Mouse (Mus musculus) MEL (cell line): Measurements from ENCODE around the gene Gfra4. TPM values are rescaled to one million over a fixed set of nuclear protein-coding genes. Genes with fewer than 3 reads are reported as not detected.

Experiments
- DNase-seq: peaks from one replicate; pipeline ENCODE4 v3.0.0; 2011; ENCODE audit warnings: low read depth, low spot score
- H3K27ac ChIP-seq: 2 replicates; pipeline ENCODE4 v1.5.1; 2012; ENCODE audit warnings: low read depth, mild to moderate bottlenecking, control low read depth, low read length, moderate library complexity; ENCODE audit not compliant: control insufficient read depth
- H3K27me3 ChIP-seq, 2 experiments: fragments of 150-350 bp in 1 of 2; sonication (generic) in 1 of 2; 2 replicates each; pipeline ENCODE4 v1.6.1; 2012; ENCODE audit warnings: low read length in 2 of 2, mild to moderate bottlenecking in 2 of 2, improper control_type of control experiment in 1 of 2, moderate library complexity in 1 of 2; ENCODE audit not compliant: insufficient read depth in 2 of 2, control insufficient read depth in 1 of 2
- H3K36me3 ChIP-seq, 2 experiments: 2 replicates each; pipeline ENCODE4 v1.6.1; 2012 to 2014; ENCODE audit warnings: low read length in 2 of 2, improper control_type of control experiment in 1 of 2, inconsistent platforms in 1 of 2, mild to moderate bottlenecking in 1 of 2; ENCODE audit not compliant: insufficient read depth in 2 of 2, control insufficient read depth in 1 of 2
- H3K4me1 ChIP-seq, 2 experiments: fragments of 150-350 bp in 1 of 2; sonication (generic) in 1 of 2; 2 replicates each; pipeline ENCODE4 v1.6.1; 2012; ENCODE audit warnings: low read length in 2 of 2, improper control_type of control experiment in 1 of 2, mild to moderate bottlenecking in 1 of 2; ENCODE audit not compliant: insufficient read depth in 2 of 2, control insufficient read depth in 1 of 2
- H3K4me3 ChIP-seq, 2 experiments: fragments of 150-350 bp in 1 of 2; sonication (generic) in 1 of 2; 2 replicates each; pipeline ENCODE4 v1.5.1; 2012; ENCODE audit warnings: low read depth in 2 of 2, low read length in 2 of 2, mild to moderate bottlenecking in 2 of 2, moderate library complexity in 2 of 2, control low read depth in 1 of 2, improper control_type of control experiment in 1 of 2; ENCODE audit not compliant: control insufficient read depth in 1 of 2, insufficient read depth in 1 of 2
- H3K79me2 ChIP-seq: 2 replicates; pipeline ENCODE4 v1.6.1; 2012; ENCODE audit warnings: mild to moderate bottlenecking, low read length, moderate library complexity; ENCODE audit not compliant: control insufficient read depth, poor library complexity, insufficient read depth
- H3K9ac ChIP-seq: 2 replicates; pipeline ENCODE4 v1.6.1; 2012; ENCODE audit warnings: low read depth, mild to moderate bottlenecking, control low read depth, low read length, moderate library complexity; ENCODE audit not compliant: control insufficient read depth, poor library complexity, severe bottlenecking
- H3K9me3 ChIP-seq: fragments of 150-350 bp; sonication (generic); replicated peaks from 2 replicates; pipeline ENCODE4 v1.6.1; 2012; ENCODE audit warnings: mild to moderate bottlenecking, low read length, improper control_type of control experiment, moderate library complexity; ENCODE audit not compliant: insufficient read depth
- BHLHE40 ChIP-seq: IDR thresholded peaks from 2 replicates; pipeline ENCODE4 v1.6.1; 2012; ENCODE audit warnings: low read depth, mild to moderate bottlenecking, inconsistent platforms, low read length, improper control_type of control experiment, borderline replicate concordance
- E2F4 ChIP-seq: IDR thresholded peaks from 2 replicates; pipeline ENCODE4 v1.6.1; 2011; ENCODE audit warnings: low read depth, low read length, improper control_type of control experiment, borderline replicate concordance
- EP300 ChIP-seq, 2 experiments: IDR thresholded peaks; 2 replicates each; pipeline ENCODE4 v1.6.1; 2011; ENCODE audit warnings: improper control_type of control experiment in 2 of 2, low read length in 2 of 2, low read depth in 1 of 2, mild to moderate bottlenecking in 1 of 2
- ETS1 ChIP-seq: IDR thresholded peaks from 2 replicates; pipeline ENCODE4 v1.6.1; 2012; ENCODE audit warnings: low read depth, mild to moderate bottlenecking, inconsistent platforms, low read length, improper control_type of control experiment, moderate library complexity
- GATA1 ChIP-seq: IDR thresholded peaks from 2 replicates; pipeline ENCODE4 v1.6.1; 2011; ENCODE audit warnings: low read depth, low read length, improper control_type of control experiment
- MAX ChIP-seq: IDR thresholded peaks from 2 replicates; pipeline ENCODE4 v1.6.1; 2011; ENCODE audit warnings: low read length, improper control_type of control experiment
- MAZ ChIP-seq: IDR thresholded peaks from 2 replicates; pipeline ENCODE4 v1.6.1; 2012; ENCODE audit warnings: low read depth, mild to moderate bottlenecking, inconsistent platforms, low read length, improper control_type of control experiment
- MXI1 ChIP-seq: IDR thresholded peaks from 2 replicates; pipeline ENCODE4 v1.6.1; 2011; ENCODE audit warnings: mild to moderate bottlenecking, low read depth, low read length, improper control_type of control experiment
- MYB ChIP-seq: IDR thresholded peaks from 2 replicates; pipeline ENCODE4 v1.6.1; 2011; ENCODE audit warnings: mild to moderate bottlenecking, low read depth, low read length, improper control_type of control experiment
- MYC ChIP-seq: IDR thresholded peaks from 2 replicates; pipeline ENCODE4 v1.6.1; 2011; ENCODE audit warnings: low read depth, mild to moderate bottlenecking, low read length, improper control_type of control experiment, moderate library complexity
- NELFE ChIP-seq: IDR thresholded peaks from 2 replicates; pipeline ENCODE4 v1.6.1; 2011; ENCODE audit warnings: low read depth, low read length, improper control_type of control experiment
- RCOR1 ChIP-seq: IDR thresholded peaks from 2 replicates; pipeline ENCODE4 v1.6.1; 2012; ENCODE audit warnings: low read depth, mild to moderate bottlenecking, inconsistent platforms, low read length, improper control_type of control experiment
- SIN3A ChIP-seq: IDR thresholded peaks from 2 replicates; pipeline ENCODE4 v1.6.1; 2012; ENCODE audit warnings: low read length, improper control_type of control experiment, inconsistent platforms
- SMC3 ChIP-seq: IDR thresholded peaks from 2 replicates; pipeline ENCODE4 v1.6.1; 2011; ENCODE audit warnings: low read depth, low read length, improper control_type of control experiment
- TCF12 ChIP-seq: IDR thresholded peaks from 2 replicates; pipeline ENCODE4 v1.6.1; 2014; ENCODE audit warnings: low read depth, mild to moderate bottlenecking, inconsistent platforms, low read length, improper control_type of control experiment, moderate library complexity
- ZKSCAN1 ChIP-seq: IDR thresholded peaks from 2 replicates; pipeline ENCODE4 v1.6.1; 2012; ENCODE audit warnings: low read depth, mild to moderate bottlenecking, inconsistent platforms, low read length, improper control_type of control experiment, moderate library complexity
- polyA plus RNA-seq, 2 experiments: library from polyadenylated mRNA; stranded (reverse) in 1 of 2; unstranded in 1 of 2; fragments of >175 nt in 1 of 2; fragments of >200 nt in 1 of 2; gene quantifications; 2 replicates each; pipeline versions ENCODE4 v1.2.1 to v1.2.4; 2012; ENCODE audit warnings: low replicate concordance in 2 of 2, low read depth in 1 of 2; ENCODE audit not compliant: insufficient read length in 2 of 2, insufficient read depth in 1 of 2, missing spikeins in 1 of 2
- total RNA-seq: library from RNA; depleted of rRNA; stranded (reverse); fragments of 300-350 nt; gene quantifications from 2 replicates; pipeline ENCODE4 v1.2.3, GENCODE M21; 2012

Gene Gfra4
- total and polyA plus RNA-seq, 3 experiments = not detected

- no peaks in the 10 kb centered on the region for H3K27me3 ChIP-seq
- H3K36me3 ChIP-seq = peaks cover 0 to 13% of the 10 kb centered on the region in 2 experiments; a peak in 2 of 4 replicates
- no peak for TF ChIP-seq E2F4
- TF ChIP-seq TCF12 = peak; percentile 69; the same call in 1 of the 2 replicates
- TF ChIP-seq ETS1 = 0 out of 2 replicates have a peak, but pooled peaks have one; percentile 34
- TF ChIP-seq EP300 (IDR thresholded peaks at IDR 0.05; ENCODE audit: low read depth in 1 of 2, low read length in 2 of 2) = peak; percentile 49 to 61
- peak; percentile 26; the same call in 1 of the 2 replicates for TF ChIP-seq RCOR1
- no peak for TF ChIP-seq ZKSCAN1
- peak; percentile 55 for TF ChIP-seq GATA1
- TF ChIP-seq, all 39 proteins: peak for 5
- no peaks in the 10 kb centered on the region for H3K9me3 ChIP-seq
- no peak overlapping the region for H3K27ac ChIP-seq
- peak; percentile 16 for DNase-seq
- H3K79me2 ChIP-seq = no peaks in the 10 kb centered on the region
- peaks cover 11 to 13% of the 10 kb centered on the region in 2 experiments for H3K4me1 ChIP-seq
- H3K4me3 ChIP-seq = no peak overlapping the region
- H3K9ac ChIP-seq = no peak overlapping the region
These were observed 3.1 kb upstream of the Gfra4 start for GRCm38 (mm10) chr2:131046025-131046424.

- Histone ChIP-seq H3K27ac (no peak overlapping the region), H3K27me3 (no peaks in the 10 kb centered on the region), H3K79me2 (no peaks in the 10 kb centered on the region), H3K9ac (no peak overlapping the region), H3K9me3 (no peaks in the 10 kb centered on the region), H3K4me1 (peaks cover 11 to 13% of the 10 kb centered on the region in 2 experiments), H3K36me3 (peaks cover 0 to 13% of the 10 kb centered on the region in 2 experiments; a peak in 2 of 4 replicates), H3K4me3 (no peak overlapping the region)
- no peak for TF ChIP-seq SMC3
- peak in 1 of 2 experiments; percentile 38; a peak in 1 of 4 replicates for TF ChIP-seq EP300 (IDR thresholded peaks at IDR 0.05; ENCODE audit: low read depth in 1 of 2, low read length in 2 of 2)
- TF ChIP-seq MAZ = no peak
- no peak for TF ChIP-seq NELFE
- TF ChIP-seq MYC = 0 out of 2 replicates have a peak, but pooled peaks have one; percentile 22
- no peak for TF ChIP-seq BHLHE40
- no peak for TF ChIP-seq MYB
- 0 out of 2 replicates have a peak, but pooled peaks have one; percentile 26 for TF ChIP-seq MXI1
- peak; percentile 51; the same call in 1 of the 2 replicates for TF ChIP-seq ETS1
- TF ChIP-seq SIN3A = 0 out of 2 replicates have a peak, but pooled peaks have one; percentile 41
- TF ChIP-seq MAX = 0 out of 2 replicates have a peak, but pooled peaks have one; percentile 3
- peak; percentile 72 for DNase-seq
These were observed 2.3 kb upstream of the Gfra4 start for GRCm38 (mm10) chr2:131044989-131045720.
